In genomic region chr4:117230331-117230730, GRCm38 (mm10) we compare ENCODE assay signal across 9 mouse cellular contexts. TPM values are rescaled to one million over a fixed set of nuclear protein-coding genes. Genes with fewer than 3 reads are reported as not detected.
DNase-seq lines count a peak whose midpoint lies in the region; ATAC-seq and TF ChIP-seq lines count a peak whose summit lies in the region.
"Had no signal": no experiment of that assay in that cellular context is flagged by ENCODE, and none has a peak within 500 bp of the region (broad histone marks: within the 10 kb centered on the region; RNA-seq: fewer than 3 reads in every experiment).

No protein-coding gene starts in this region.

- intact Hi-C loops in heart, adult 2 months (cut with DNase I), result loop anchor here (2.0 kb wide), 1 partner anchor 36 kb away; no protein-coding TSS in a partner anchor
- intact Hi-C loops in heart, postnatal 10 days (cut with DNase I), result loop anchor here (1.0 kb wide), 1 partner anchor 37 kb away; no protein-coding TSS in a partner anchor

- H3K79me2 ChIP-seq in heart, adult 2 months (replicated peaks; ENCODE audit: control insufficient read depth, insufficient read depth, low read length), result no peaks in the 10 kb centered on the region

- H3K9me3 ChIP-seq in heart, embryonic 12.5 days (replicated peaks), result no peaks in the 10 kb centered on the region
- H3K9me3 ChIP-seq in midbrain, postnatal 0 days (ENCODE audit: low read length), result no peaks in the 10 kb centered on the region
- no peaks in the 10 kb centered on the region for H3K9me3 ChIP-seq in midbrain, embryonic 10.5 days (replicated peaks)
- no peaks in the 10 kb centered on the region for H3K9me3 ChIP-seq in forebrain, embryonic 14.5 days (replicated peaks; ENCODE audit: control insufficient read depth, low read length)

- TF ChIP-seq CTCF in heart, adult 2 months (IDR thresholded peaks at IDR 0.05), result peak; percentile 68
- TF ChIP-seq CTCF in midbrain, postnatal 0 days (IDR thresholded peaks at IDR 0.05), result peak; percentile 57
- TF ChIP-seq CTCF in bone marrow macrophage, adult 2 months (IDR thresholded peaks at IDR 0.05; ENCODE audit: low read depth, low read length), result peak; percentile 96

- H3K9ac ChIP-seq in heart, adult 2 months (ENCODE audit: low read depth, low read length), result no peak overlapping the region
- no peak overlapping the region for H3K9ac ChIP-seq in heart, embryonic 12.5 days
- no peak overlapping the region for H3K9ac ChIP-seq in midbrain, postnatal 0 days (replicated peaks; ENCODE audit: low read length, poor library complexity, severe bottlenecking)
- no peak overlapping the region for H3K9ac ChIP-seq in forebrain, embryonic 14.5 days (ENCODE audit: low read length)

- H3K4me3 ChIP-seq in heart, adult 2 months, result no peak overlapping the region
- H3K4me3 ChIP-seq in heart, embryonic 12.5 days, result no peak overlapping the region
- H3K4me3 ChIP-seq in midbrain, postnatal 0 days (ENCODE audit: low read depth, low read length), result no peak overlapping the region
- H3K4me3 ChIP-seq in midbrain, embryonic 10.5 days, result no peak overlapping the region
- H3K4me3 ChIP-seq in bone marrow macrophage, adult 2 months (ENCODE audit: insufficient read depth, low read length), result no peak overlapping the region
- H3K4me3 ChIP-seq in forebrain, embryonic 14.5 days (ENCODE audit: low read depth, low read length), result no peak overlapping the region

- no peak overlapping the region for H3K27ac ChIP-seq in heart, adult 2 months
- no peak overlapping the region for H3K27ac ChIP-seq in heart, embryonic 12.5 days (ENCODE audit: poor library complexity, severe bottlenecking)
- no peak overlapping the region for H3K27ac ChIP-seq in midbrain, postnatal 0 days (ENCODE audit: low read depth, low read length)
- no peak overlapping the region for H3K27ac ChIP-seq in midbrain, embryonic 10.5 days (replicated peaks)
- H3K27ac ChIP-seq in bone marrow macrophage, adult 2 months (ENCODE audit: insufficient read depth, low read depth, low read length), result no peak overlapping the region
- H3K27ac ChIP-seq in forebrain, embryonic 14.5 days (ENCODE audit: low read depth, low read length), result no peak overlapping the region

- H3K36me3 ChIP-seq in heart, adult 2 months (ENCODE audit: control insufficient read depth, insufficient read depth, low read length), result no peaks in the 10 kb centered on the region
- no peaks in the 10 kb centered on the region for H3K36me3 ChIP-seq in heart, embryonic 12.5 days
- H3K36me3 ChIP-seq in midbrain, postnatal 0 days (ENCODE audit: insufficient read depth, low read length), result no peaks in the 10 kb centered on the region
- no peaks in the 10 kb centered on the region for H3K36me3 ChIP-seq in midbrain, embryonic 10.5 days
- no peaks in the 10 kb centered on the region for H3K36me3 ChIP-seq in forebrain, embryonic 14.5 days (ENCODE audit: control insufficient read depth, insufficient read depth, low read length)

- H3K4me2 ChIP-seq in heart, embryonic 12.5 days, result no peak overlapping the region
- H3K4me2 ChIP-seq in midbrain, postnatal 0 days (ENCODE audit: low read depth, low read length, poor library complexity, severe bottlenecking), result no peak overlapping the region
- H3K4me2 ChIP-seq in forebrain, embryonic 14.5 days (ENCODE audit: low read length), result no peak overlapping the region

- ATAC-seq in heart, embryonic 12.5 days (ENCODE audit: insufficient number of reproducible peaks, low FRiP score), result no peak
- ATAC-seq in midbrain, postnatal 0 days (ENCODE audit: low FRiP score), result no peak
- ATAC-seq in forebrain, embryonic 14.5 days, result no peak

- TF ChIP-seq EP300 in heart, adult 2 months (IDR thresholded peaks at IDR 0.05; ENCODE audit: insufficient read depth, low read depth, low read length), result no peak

- no peaks in the 10 kb centered on the region for H3K4me1 ChIP-seq in heart, adult 2 months (ENCODE audit: control insufficient read depth, insufficient read depth, low read length)
- H3K4me1 ChIP-seq in heart, embryonic 12.5 days (replicated peaks), result no peaks in the 10 kb centered on the region
- no peaks in the 10 kb centered on the region for H3K4me1 ChIP-seq in midbrain, postnatal 0 days (ENCODE audit: insufficient read depth, low read length)
- H3K4me1 ChIP-seq in midbrain, embryonic 10.5 days, result 0 out of 2 replicates have a peak, but pooled peaks cover 3% of the 10 kb centered on the region
- H3K4me1 ChIP-seq in bone marrow macrophage, adult 2 months (ENCODE audit: control insufficient read depth, insufficient read depth, low read length), result no peaks in the 10 kb centered on the region
- H3K4me1 ChIP-seq in forebrain, embryonic 14.5 days (ENCODE audit: control insufficient read depth, insufficient read depth, low read length), result no peaks in the 10 kb centered on the region

- H3K27me3 ChIP-seq in heart, adult 2 months (ENCODE audit: control insufficient read depth, insufficient read depth, low read length), result no peaks in the 10 kb centered on the region; the same call in 1 of the 2 replicates
- 0 out of 2 replicates have a peak, but pooled peaks cover 2% of the 10 kb centered on the region for H3K27me3 ChIP-seq in heart, embryonic 12.5 days (replicated peaks)
- no peaks in the 10 kb centered on the region for H3K27me3 ChIP-seq in midbrain, postnatal 0 days (ENCODE audit: insufficient read depth, low read length)
- H3K27me3 ChIP-seq in midbrain, embryonic 10.5 days (ENCODE audit: low read depth, poor library complexity, severe bottlenecking), result no peaks in the 10 kb centered on the region; the same call in 1 of the 2 replicates
- H3K27me3 ChIP-seq in forebrain, embryonic 14.5 days (replicated peaks; ENCODE audit: control insufficient read depth, insufficient read depth, low read length), result no peaks in the 10 kb centered on the region

- 57% methylated on average over 10 of the region's 10 CpGs for WGBS in heart, adult 2 months
- WGBS in heart, embryonic 12.5 days, result 49% methylated on average over 10 of the region's 10 CpGs
- WGBS in midbrain, postnatal 0 days, result 50% methylated on average over 10 of the region's 10 CpGs
- 49% methylated on average over 10 of the region's 10 CpGs for whole genome bisulfite sequencing in midbrain, embryonic 10.5 days
- 53% methylated on average over 10 of the region's 10 CpGs for WGBS in forebrain, embryonic 14.5 days

- TF ChIP-seq POLR2A in heart, adult 2 months (IDR thresholded peaks at IDR 0.05; ENCODE audit: insufficient read depth, low read depth, low read length), result no peak
- no peak for TF ChIP-seq POLR2A in bone marrow macrophage, adult 2 months (IDR thresholded peaks at IDR 0.05; ENCODE audit: borderline replicate concordance, low read depth, low read length)

- DNase-seq in heart, adult 2 months, result no peak
- no peak for DNase-seq in midbrain, postnatal 0 days (ENCODE audit: low spot score)
- no peak for DNase-seq in midbrain, embryonic 10.5 days (ENCODE audit: low spot score)
- DNase-seq in retina, embryonic 14.5 days (ENCODE audit: low spot score), result peak; percentile 46
- DNase-seq in heart, postnatal 10 days, result no peak
- no peak for DNase-seq in forebrain, embryonic 14.5 days (ENCODE audit: low spot score)
- DNase-seq: right cerebral cortex, postnatal 14 days had no signal

RNA-seq across cellular contexts. Expression of gene Tmem53, which starts 21.4 kb away (rescaled TPM):
- 10 to 100 TPM; 25.0 to 30.6 TPM for total RNA-seq in heart, adult 2 months (2021)
- polyA plus RNA-seq in heart, adult 2 months (2012; rRNA removed), result 51.8 and 62.3 TPM in 2 replicates
- 18.2 and 19.6 TPM in 2 replicates for polyA plus RNA-seq in heart, embryonic 12.5 days (2016; fragmentation: Nextera tagmentation; extraction: Ambion mirVana)
- total RNA-seq in midbrain, postnatal 0 days (2014; rRNA removed), result 7.6 and 10.5 TPM in 2 replicates
- 9.7 and 12.6 TPM in 2 replicates for polyA plus RNA-seq in midbrain, postnatal 0 days (2015; fragmentation: Nextera tagmentation; extraction: Ambion mirVana)
- 8.2 and 8.7 TPM in 2 replicates for polyA plus RNA-seq in midbrain, embryonic 10.5 days (2016; fragmentation: Nextera tagmentation; extraction: Ambion mirVana)
- polyA plus RNA-seq in bone marrow macrophage, adult 2 months (2012; ENCODE audit: insufficient read depth, insufficient read length, missing spikeins), result not detected in 2 replicates
- total RNA-seq in heart, postnatal 10 days (2021), result 10 to 100 TPM; 28.5 to 40.0 TPM
- 7.2 and 8.0 TPM in 2 replicates for polyA plus RNA-seq in forebrain, embryonic 14.5 days (2014; fragmentation: Nextera tagmentation; extraction: Ambion mirVana)

RNA-seq across cellular contexts. Expression of gene Armh1, which starts 21.6 kb away (rescaled TPM):
- total RNA-seq in heart, adult 2 months (2021), result not detected
- polyA plus RNA-seq in heart, adult 2 months (2012; rRNA removed), result 0.43 TPM in 1 of 2 replicates, not detected in the other
- 0.37 and 0.70 TPM in 2 replicates for polyA plus RNA-seq in heart, embryonic 12.5 days (2016; fragmentation: Nextera tagmentation; extraction: Ambion mirVana)
- 1.8 and 3.1 TPM in 2 replicates for total RNA-seq in midbrain, postnatal 0 days (2014; rRNA removed)
- 2.5 and 2.6 TPM in 2 replicates for polyA plus RNA-seq in midbrain, postnatal 0 days (2015; fragmentation: Nextera tagmentation; extraction: Ambion mirVana)
- polyA plus RNA-seq in midbrain, embryonic 10.5 days (2016; fragmentation: Nextera tagmentation; extraction: Ambion mirVana), result 0.22 and 0.36 TPM in 2 replicates
- not detected in 2 replicates for polyA plus RNA-seq in bone marrow macrophage, adult 2 months (2012; ENCODE audit: insufficient read depth, insufficient read length, missing spikeins)
- total RNA-seq in heart, postnatal 10 days (2021), result under 1 TPM; 0.35 to 0.38 TPM
- 0.62 and 0.81 TPM in 2 replicates for polyA plus RNA-seq in forebrain, embryonic 14.5 days (2014; fragmentation: Nextera tagmentation; extraction: Ambion mirVana)

RNA-seq across cellular contexts. Expression of gene Kif2c, which starts 47.9 kb away (rescaled TPM):
- under 1 TPM; 0.14 to 0.26 TPM for total RNA-seq in heart, adult 2 months (2021)
- 0.25 and 0.41 TPM in 2 replicates for polyA plus RNA-seq in heart, adult 2 months (2012; rRNA removed)
- polyA plus RNA-seq in heart, embryonic 12.5 days (2016; fragmentation: Nextera tagmentation; extraction: Ambion mirVana), result 51.8 and 53.4 TPM in 2 replicates
- 2.9 and 9.8 TPM in 2 replicates for total RNA-seq in midbrain, postnatal 0 days (2014; rRNA removed)
- polyA plus RNA-seq in midbrain, postnatal 0 days (2015; fragmentation: Nextera tagmentation; extraction: Ambion mirVana), result 2.3 and 3.3 TPM in 2 replicates
- polyA plus RNA-seq in midbrain, embryonic 10.5 days (2016; fragmentation: Nextera tagmentation; extraction: Ambion mirVana), result 107 and 113 TPM in 2 replicates
- polyA plus RNA-seq in bone marrow macrophage, adult 2 months (2012; ENCODE audit: insufficient read depth, insufficient read length, missing spikeins), result 17.2 and 20.5 TPM in 2 replicates
- 1 to 10 TPM; 5.2 to 8.0 TPM for total RNA-seq in heart, postnatal 10 days (2021)
- polyA plus RNA-seq in forebrain, embryonic 14.5 days (2014; fragmentation: Nextera tagmentation; extraction: Ambion mirVana), result 38.5 and 38.6 TPM in 2 replicates
